Mouse (Mus musculus): ENCODE measurements around the gene Arl1. TPM values are rescaled to one million over a fixed set of nuclear protein-coding genes. Genes with fewer than 3 reads are reported as not detected.

Gene Arl1
- polyA plus RNA-seq, 1 experiment from 2014 or later, result 131 TPM

Other genes starting within 250 kb of the Arl1 start
- gene Chpt1, start 226.8 kb upstream of the Arl1 start, polyA plus RNA-seq (2015; fragmentation: Nextera tagmentation; extraction: Ambion mirVana), result 38.3 and 46.9 TPM in 2 replicates
- gene Mybpc1, start 125.7 kb upstream of the Arl1 start, polyA plus RNA-seq (2015; fragmentation: Nextera tagmentation; extraction: Ambion mirVana), result 3.3 and 4.5 TPM in 2 replicates
- 0.40 and 0.79 TPM in 2 replicates for gene Spic, start 45.8 kb upstream of the Arl1 start, polyA plus RNA-seq (2015; fragmentation: Nextera tagmentation; extraction: Ambion mirVana)
- 7.1 and 9.5 TPM in 2 replicates for gene Utp20, start 95.9 kb downstream of the Arl1 start, polyA plus RNA-seq (2015; fragmentation: Nextera tagmentation; extraction: Ambion mirVana)
- 0.03 and 0.08 TPM in 2 replicates for gene Slc5a8, start 155.1 kb downstream of the Arl1 start, polyA plus RNA-seq (2015; fragmentation: Nextera tagmentation; extraction: Ambion mirVana)

Measured in heart, embryonic 15.5 days (tissue).